Mouse (Mus musculus) erythroblast, embryonic 14.5 days (primary cell): ENCODE results near the gene Macrod2. TPM values are rescaled to one million over a fixed set of nuclear protein-coding genes. Genes with fewer than 3 reads are reported as not detected.

Experiments used
- H3K27me3 ChIP-seq: 2 replicates; pipeline ENCODE4 v1.6.1; 2012; ENCODE audit warnings: inconsistent platforms; ENCODE audit not compliant: control insufficient read depth
- H3K36me3 ChIP-seq: 2 replicates; pipeline ENCODE4 v1.6.1; 2012; ENCODE audit warnings: mild to moderate bottlenecking, inconsistent platforms; ENCODE audit not compliant: control insufficient read depth
- H3K4me1 ChIP-seq: 2 replicates; pipeline ENCODE4 v1.6.1; 2012; ENCODE audit warnings: inconsistent platforms; ENCODE audit not compliant: control insufficient read depth
- H3K4me3 ChIP-seq: replicated peaks from 2 replicates; pipeline ENCODE3; 2012; ENCODE audit warnings: moderate library complexity, mild to moderate bottlenecking, inconsistent platforms
- H3K9me3 ChIP-seq: 2 replicates; pipeline ENCODE4 v1.6.1; 2012; ENCODE audit warnings: low read length, inconsistent platforms, mixed read lengths; ENCODE audit not compliant: control insufficient read depth
- GATA1 ChIP-seq: IDR thresholded peaks from 2 replicates; pipeline ENCODE4 v1.6.1; 2012; ENCODE audit warnings: low read length, inconsistent platforms, mixed read lengths
- TAL1 ChIP-seq: IDR thresholded peaks from 3 replicates; pipeline ENCODE4 v1.6.1; 2012; ENCODE audit warnings: low read length, inconsistent platforms, mixed read lengths
- polyA plus RNA-seq: library from polyadenylated mRNA; stranded (reverse); fragments of >175 nt; gene quantifications from 2 replicates; pipeline ENCODE4 v1.2.3, GENCODE M21; 2012

Gene Macrod2
- 0.81 and 0.83 TPM in 2 replicates for polyA plus RNA-seq

DNA sequence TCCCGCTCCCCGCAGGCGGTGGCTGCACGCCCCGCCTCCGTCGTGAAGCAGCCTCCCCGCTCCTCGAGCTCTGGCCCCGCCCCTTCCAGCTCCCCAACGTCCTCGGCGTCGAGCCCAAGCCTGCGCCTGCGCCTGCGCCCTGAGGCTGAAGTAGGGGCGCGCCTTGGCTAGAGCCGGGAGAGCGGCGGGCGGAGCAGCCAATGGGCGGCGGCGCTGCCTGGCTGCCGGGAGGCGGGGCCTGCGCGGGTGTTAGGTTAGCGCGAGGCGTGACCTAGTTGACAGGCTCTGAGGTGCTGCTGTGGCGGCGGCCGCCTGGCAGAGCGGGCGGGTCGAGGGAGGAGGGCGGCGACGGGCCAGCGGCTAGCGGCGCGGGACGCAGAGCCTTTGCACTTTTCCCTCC lies at the start of gene Macrod2:
Gene Macrod2, plus strand, starts transcription at position 131 of the 400 bp plus-strand sequence.
- H3K4me3 ChIP-seq: peak within 1 kb of the TSS; percentile 66
- no peaks in the 10 kb centered on the region; the same call in 1 of the 2 replicates for H3K9me3 ChIP-seq
- peaks cover 18% of the 10 kb centered on the region for H3K4me1 ChIP-seq
- TF ChIP-seq GATA1 (no peak), TAL1 (no peak)
- H3K36me3 ChIP-seq: no peaks in the 10 kb centered on the region
- H3K27me3 ChIP-seq: peaks cover 21% of the 10 kb centered on the region

DNA sequence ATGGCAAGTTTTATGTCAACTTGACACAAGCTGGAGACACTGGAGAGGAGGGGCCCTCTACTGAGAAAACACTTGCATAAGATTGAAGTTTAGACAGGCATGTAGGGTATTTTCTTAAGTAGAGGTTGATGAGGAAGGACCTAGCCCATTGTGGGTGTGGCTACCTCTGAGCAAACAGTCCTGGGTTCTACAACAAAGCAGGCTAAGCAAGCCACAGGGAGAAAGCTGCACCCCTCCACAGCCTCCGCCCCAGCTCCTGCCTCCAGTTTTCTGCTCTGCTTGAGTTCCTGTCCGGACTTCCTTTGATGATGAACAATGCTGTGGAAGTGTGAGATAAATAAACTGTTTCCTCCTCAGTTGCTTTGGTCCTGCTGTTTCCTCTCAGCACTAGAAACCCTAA lies 35.2 kb upstream of the Macrod2 start:
- Histone ChIP-seq H3K4me1 (no peaks in the 10 kb centered on the region), H3K4me3 (no peak overlapping the region), H3K36me3 (no peaks in the 10 kb centered on the region), H3K9me3 (no peaks in the 10 kb centered on the region), H3K27me3 (no peaks in the 10 kb centered on the region)
- TF ChIP-seq GATA1 (no peak), TAL1 (no peak)

DNA sequence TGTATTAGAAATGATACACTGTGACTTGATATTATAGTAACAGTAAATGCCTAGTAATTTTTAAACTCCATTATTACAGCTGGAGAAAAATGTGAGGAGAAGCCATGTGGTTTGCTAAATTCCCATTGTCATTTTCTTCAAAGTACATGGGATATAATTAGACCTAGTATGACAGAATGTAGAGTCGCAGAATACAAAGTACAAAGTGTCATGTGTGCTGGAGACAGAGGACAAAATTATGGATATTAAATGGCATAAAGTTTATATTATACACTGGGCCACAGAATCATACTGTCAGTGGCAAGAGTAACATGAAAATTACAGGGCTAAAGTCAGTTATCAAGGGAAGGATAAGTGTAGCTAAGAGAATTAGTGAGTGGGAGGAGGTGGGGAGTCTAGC lies 30.3 kb upstream of the Macrod2 start:
- no peaks in the 10 kb centered on the region for H3K36me3 ChIP-seq
- H3K9me3 ChIP-seq: no peaks in the 10 kb centered on the region
- TF ChIP-seq TAL1: no peak
- TF ChIP-seq GATA1: no peak
- H3K27me3 ChIP-seq: no peaks in the 10 kb centered on the region
- H3K4me3 ChIP-seq: no peak overlapping the region
- no peaks in the 10 kb centered on the region for H3K4me1 ChIP-seq

DNA sequence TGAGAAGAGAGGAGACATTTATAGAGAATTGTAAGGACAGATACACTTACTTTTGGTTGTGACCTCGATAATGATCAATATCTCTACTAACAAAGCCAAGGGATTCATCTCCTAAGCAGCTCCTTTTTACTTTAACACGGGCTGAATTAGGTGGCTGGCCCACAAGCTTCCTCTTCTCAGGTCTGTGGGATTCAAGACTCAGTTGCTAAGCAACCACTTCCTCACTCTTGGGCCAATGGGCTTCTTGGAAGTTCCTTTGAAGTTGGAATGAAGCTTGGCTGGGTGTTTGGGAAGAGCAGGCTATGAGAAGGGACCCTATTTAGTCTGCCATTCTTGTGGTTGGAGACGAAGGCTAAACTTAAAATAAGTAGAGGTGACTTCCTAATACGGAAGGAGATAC lies 5.6 kb upstream of the Macrod2 start, which contains the start of gene Sel1l2:
Gene Sel1l2, minus strand, starts transcription at position 182 of the 400 bp plus-strand sequence.
- Histone ChIP-seq H3K4me1 (peaks cover 2% of the 10 kb centered on the region), H3K36me3 (no peaks in the 10 kb centered on the region), H3K27me3 (no peaks in the 10 kb centered on the region), H3K4me3 (no peak within 1 kb of the TSS), H3K9me3 (no peaks in the 10 kb centered on the region)
- TF ChIP-seq GATA1 (no peak), TAL1 (no peak)

DNA sequence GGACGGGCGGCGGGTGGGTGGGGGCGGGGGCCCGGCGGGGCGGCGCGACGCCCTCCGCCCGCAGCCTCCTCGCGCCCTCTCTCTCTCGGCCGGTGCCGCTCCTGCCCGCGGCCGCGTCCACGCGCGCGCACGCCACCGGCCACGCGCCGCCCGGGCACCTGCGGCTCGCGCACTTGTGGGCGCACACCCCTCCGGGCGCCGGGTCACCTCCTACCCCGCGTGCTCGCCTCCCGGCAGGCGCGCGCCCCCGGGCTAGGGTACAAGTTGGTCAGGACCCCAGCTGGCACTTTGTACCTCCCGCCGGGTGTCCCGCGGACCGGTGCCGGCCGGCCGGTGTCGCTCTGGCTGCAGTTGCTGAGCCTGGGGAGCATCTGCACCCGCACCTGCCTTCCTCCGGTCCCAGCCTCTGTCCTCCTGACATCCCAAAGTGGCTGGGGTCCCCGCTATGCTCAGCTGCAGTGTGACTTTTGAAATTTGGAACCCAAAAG lies 679 bp downstream of the Macrod2 start:
- Histone ChIP-seq H3K27me3 (peaks cover 21% of the 10 kb centered on the region), H3K36me3 (no peaks in the 10 kb centered on the region), H3K4me1 (peaks cover 18% of the 10 kb centered on the region), H3K4me3 (peak overlapping the region; percentile 66), H3K9me3 (no peaks in the 10 kb centered on the region; the same call in 1 of the 2 replicates)
- no peak for TF ChIP-seq GATA1

DNA sequence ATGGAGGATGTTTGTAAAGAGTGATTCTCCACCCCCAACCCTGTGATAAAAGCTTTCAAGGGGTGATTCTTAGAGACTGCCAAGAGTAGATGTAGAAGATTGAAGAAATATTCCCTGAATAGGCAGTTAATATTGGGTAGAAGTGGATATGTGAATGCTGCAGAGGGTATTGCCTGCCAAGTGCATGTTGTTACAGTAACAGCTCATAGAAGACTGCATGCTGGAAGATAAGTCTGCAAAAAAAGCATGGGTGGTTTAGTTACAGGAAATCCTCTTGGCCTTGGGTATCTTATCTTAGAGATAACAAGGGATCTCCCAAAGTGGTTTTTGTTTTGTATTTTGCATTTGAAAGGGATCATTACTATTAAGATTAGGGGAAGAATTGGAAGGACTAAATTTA lies 30.7 kb downstream of the Macrod2 start:
- no peaks in the 10 kb centered on the region for H3K27me3 ChIP-seq

DNA sequence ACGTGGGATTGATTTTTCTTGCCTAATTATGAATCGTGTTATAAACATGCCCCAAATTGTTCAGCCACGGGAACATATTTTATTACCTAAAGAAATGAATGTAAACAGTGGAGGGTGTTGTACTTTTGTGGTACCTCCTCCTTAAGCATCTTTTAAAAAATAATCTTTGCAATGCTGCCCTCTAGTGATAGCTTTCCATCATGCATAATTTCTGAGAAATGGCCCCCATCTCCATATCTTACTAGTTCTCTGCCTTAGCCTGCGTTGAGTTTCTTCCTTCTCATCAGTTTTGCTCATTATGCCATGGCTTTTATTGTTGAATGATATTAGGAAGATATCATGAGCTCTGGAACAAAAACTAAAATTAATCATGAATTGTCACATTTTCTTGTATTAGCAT lies 32.2 kb downstream of the Macrod2 start:
- TF ChIP-seq GATA1: no peak
- TF ChIP-seq TAL1: no peak
- Histone ChIP-seq H3K4me3 (no peak overlapping the region), H3K4me1 (peaks cover 2% of the 10 kb centered on the region; the same call in 1 of the 2 replicates), H3K9me3 (no peaks in the 10 kb centered on the region), H3K27me3 (no peaks in the 10 kb centered on the region), H3K36me3 (no peaks in the 10 kb centered on the region)

More for the DNA sequence above, 30.7 kb downstream of the Macrod2 start:
- H3K9me3 ChIP-seq: no peaks in the 10 kb centered on the region
- no peak overlapping the region for H3K4me3 ChIP-seq
- TF ChIP-seq GATA1 (no peak), TAL1 (no peak)
- no peaks in the 10 kb centered on the region for H3K36me3 ChIP-seq
- H3K4me1 ChIP-seq: peaks cover 2% of the 10 kb centered on the region; the same call in 1 of the 2 replicates

DNA sequence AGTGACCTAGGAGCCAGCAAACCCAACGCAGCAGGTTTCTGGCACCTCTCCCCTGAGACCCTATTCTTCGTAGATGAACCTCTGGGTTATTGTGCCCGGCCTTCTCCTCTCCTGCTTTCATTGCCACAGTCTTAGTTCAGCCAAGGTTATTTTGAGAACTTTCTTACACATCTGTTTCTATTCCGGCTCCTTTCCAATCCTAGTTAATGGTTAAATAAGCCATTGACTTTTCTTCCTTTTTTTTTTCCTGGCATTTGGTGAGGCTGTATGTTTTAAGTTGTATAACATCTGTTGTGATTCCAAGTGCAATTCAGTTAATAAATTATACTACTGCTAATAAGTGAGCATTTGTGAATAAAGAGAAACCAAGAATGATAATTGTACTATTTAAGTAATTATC lies 44.0 kb downstream of the Macrod2 start:
- no peaks in the 10 kb centered on the region for H3K27me3 ChIP-seq
- TF ChIP-seq TAL1 (no peak), GATA1 (no peak)
- no peak overlapping the region for H3K4me3 ChIP-seq
- H3K4me1 ChIP-seq: no peaks in the 10 kb centered on the region
- no peaks in the 10 kb centered on the region for H3K36me3 ChIP-seq
- H3K9me3 ChIP-seq: no peaks in the 10 kb centered on the region

DNA sequence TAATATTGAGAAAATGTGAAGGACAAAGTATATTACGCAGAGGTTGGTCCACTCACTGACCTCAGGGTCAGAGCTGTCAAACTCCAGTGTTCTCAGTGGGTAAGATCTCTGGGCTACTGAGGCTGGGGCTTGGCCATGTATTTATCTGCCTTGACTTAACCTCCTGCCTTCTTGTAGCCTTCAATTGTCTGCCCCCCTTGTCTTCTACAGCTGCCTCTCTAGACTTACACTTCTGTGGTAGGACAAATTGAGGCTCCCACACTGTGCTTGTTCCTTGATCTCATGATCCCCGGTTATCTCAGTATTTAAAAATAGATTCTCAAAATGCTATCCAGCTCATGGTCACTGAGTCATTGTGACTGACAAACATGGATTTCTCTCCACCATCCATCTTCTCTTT lies 53.5 kb downstream of the Macrod2 start:
- no peak for TF ChIP-seq TAL1
- TF ChIP-seq GATA1: no peak
- H3K9me3 ChIP-seq: no peaks in the 10 kb centered on the region

DNA sequence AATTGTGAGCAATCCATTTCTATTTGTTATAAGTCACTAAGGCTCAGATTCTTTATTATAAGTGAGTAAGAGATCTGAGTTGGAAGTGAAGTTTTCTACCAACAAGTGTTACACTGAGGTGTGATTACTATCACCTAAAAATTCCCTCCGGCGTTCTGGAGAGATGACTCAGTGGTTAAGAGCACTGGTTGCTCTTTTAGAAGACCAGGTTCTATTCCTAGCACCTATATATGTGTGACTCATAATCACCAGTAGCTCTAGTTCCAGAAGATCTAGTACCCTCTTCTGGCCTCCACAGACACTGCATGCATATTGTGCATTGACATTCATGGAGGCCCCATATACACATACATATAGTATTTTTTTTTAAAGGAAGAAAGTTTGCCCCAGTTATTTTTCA lies 80.7 kb downstream of the Macrod2 start:
- Histone ChIP-seq H3K4me3 (no peak overlapping the region), H3K27me3 (no peaks in the 10 kb centered on the region), H3K4me1 (no peaks in the 10 kb centered on the region), H3K9me3 (peaks cover 2% of the 10 kb centered on the region), H3K36me3 (no peaks in the 10 kb centered on the region)
- TF ChIP-seq TAL1: no peak
- no peak for TF ChIP-seq GATA1

More for the DNA sequence above, 53.5 kb downstream of the Macrod2 start:
- Histone ChIP-seq H3K36me3 (no peaks in the 10 kb centered on the region), H3K4me3 (no peak overlapping the region), H3K27me3 (no peaks in the 10 kb centered on the region), H3K4me1 (no peaks in the 10 kb centered on the region)
